Mouse (Mus musculus) cerebellum, postnatal 10 days (tissue): ENCODE measurements around the gene Slc23a2.

Experiments used
- DNase-seq, 2 experiments: peaks; one replicate each; pipeline ENCODE4 v3.0.0; 2021; ENCODE audit warnings: mixed read lengths in 2 of 2

Slc23a2 gene

GRCm38 (mm10) chr2:132017611-132018010, 127.3 kb downstream of the Slc23a2 start:
- peak in 1 of 2 experiments; percentile 13 for DNase-seq

GRCm38 (mm10) chr2:132016034-132016433, 128.9 kb downstream of the Slc23a2 start:
- no peak for DNase-seq

- DNase-seq, result no peak
Measured at GRCm38 (mm10) chr2:132013152-132013551, 131.8 kb downstream of the Slc23a2 start.

GRCm38 (mm10) chr2:132010781-132011180, 134.1 kb downstream of the Slc23a2 start:
- DNase-seq, result no peak

GRCm38 (mm10) chr2:132008186-132008585, 136.7 kb downstream of the Slc23a2 start:
- DNase-seq, result no peak

- no peak for DNase-seq
Measured at GRCm38 (mm10) chr2:132007475-132007819, 137.5 kb downstream of the Slc23a2 start.

- no peak for DNase-seq
Measured at GRCm38 (mm10) chr2:132006561-132007474, 138.1 kb downstream of the Slc23a2 start.

- DNase-seq, result no peak
Measured at GRCm38 (mm10) chr2:132005445-132005844, 139.5 kb downstream of the Slc23a2 start.

GRCm38 (mm10) chr2:132004495-132005136, 140.3 kb downstream of the Slc23a2 start:
- no peak for DNase-seq

GRCm38 (mm10) chr2:132003916-132004315, 141.0 kb downstream of the Slc23a2 start:
- no peak for DNase-seq
